ENCODE assay signal across 11 mouse cellular contexts in genomic region chr6:134994031-134994651, GRCm38 (mm10). TPM values are rescaled to one million over a fixed set of nuclear protein-coding genes. Genes with fewer than 3 reads are reported as not detected.
DNase-seq lines count a peak whose midpoint lies in the region; ATAC-seq and TF ChIP-seq lines count a peak whose summit lies in the region.
"Had no signal": no experiment of that assay in that cellular context is flagged by ENCODE, and none has a peak within 500 bp of the region (broad histone marks: within the 10 kb centered on the region; RNA-seq: fewer than 3 reads in every experiment).

No protein-coding gene starts in this region.

- DNase-seq in hindbrain, postnatal 0 days (ENCODE audit: low spot score), result no peak
- DNase-seq in hindbrain, embryonic 10.5 days (ENCODE audit: low spot score), result no peak
- DNase-seq in layer of hippocampus, adult 2 months (ENCODE audit: low spot score in 2 of 2), result peak; percentile 46 to 71
- peak; percentile 49 for DNase-seq in right cerebral cortex, postnatal 14 days
- no peak for DNase-seq in urinary bladder, postnatal 14 days (ENCODE audit: low spot score)
- no peak for DNase-seq in cerebellum, adult 9-10 months
- DNase-seq in lung, postnatal 36 days, result no peak
- DNase-seq: cerebellum, adult 9-11 months; lung, postnatal 4 days had no signal

- no peak overlapping the region for H3K27ac ChIP-seq in hindbrain, postnatal 0 days
- H3K27ac ChIP-seq in hindbrain, embryonic 10.5 days, result no peak overlapping the region
- peak overlapping the region; percentile 71 for H3K27ac ChIP-seq in cortical plate, adult 2 months (ENCODE audit: insufficient read depth, low read length)
- peak overlapping the region; percentile 74 for H3K27ac ChIP-seq in layer of hippocampus, adult 2 months
- H3K27ac ChIP-seq: neural tube, embryonic 15.5 days had no signal

- TF ChIP-seq CTCF in hindbrain, postnatal 0 days (IDR thresholded peaks at IDR 0.05; ENCODE audit: low read depth), result no peak
- no peak for TF ChIP-seq CTCF in cortical plate, adult 2 months (IDR thresholded peaks at IDR 0.05; ENCODE audit: extremely low read depth, insufficient read depth, low read length)
- TF ChIP-seq CTCF in layer of hippocampus, adult 2 months (conservative IDR thresholded peaks at IDR 0.05), result no peak

- no peaks in the 10 kb centered on the region for H3K27me3 ChIP-seq in hindbrain, postnatal 0 days (ENCODE audit: insufficient read depth, low read length)
- no peaks in the 10 kb centered on the region for H3K27me3 ChIP-seq in hindbrain, embryonic 10.5 days (ENCODE audit: insufficient read depth, poor library complexity, severe bottlenecking)
- H3K27me3 ChIP-seq: neural tube, embryonic 15.5 days had no signal

- ATAC-seq in hindbrain, postnatal 0 days, result 0 out of 2 replicates have a peak, but pooled peaks have one; percentile 53

- H3K36me3 ChIP-seq in hindbrain, postnatal 0 days (ENCODE audit: insufficient read depth, low read length), result no peaks in the 10 kb centered on the region
- no peaks in the 10 kb centered on the region for H3K36me3 ChIP-seq in hindbrain, embryonic 10.5 days
- H3K36me3 ChIP-seq: neural tube, embryonic 15.5 days had no signal

- H3K4me2 ChIP-seq in hindbrain, postnatal 0 days (ENCODE audit: low read depth, low read length), result no peak overlapping the region
- H3K4me2 ChIP-seq: neural tube, embryonic 15.5 days had no signal

- no peak for TF ChIP-seq POLR2A in cortical plate, adult 2 months (IDR thresholded peaks at IDR 0.05; ENCODE audit: extremely low read depth, insufficient read depth, low read length)

- WGBS in hindbrain, postnatal 0 days, result 65% methylated on average over 12 of the region's 12 CpGs
- WGBS in hindbrain, embryonic 10.5 days, result 75% methylated on average over 12 of the region's 12 CpGs

- no peak overlapping the region for H3K4me3 ChIP-seq in hindbrain, postnatal 0 days (ENCODE audit: low read length)
- H3K4me3 ChIP-seq in hindbrain, embryonic 10.5 days, result no peak overlapping the region
- no peak overlapping the region for H3K4me3 ChIP-seq in cortical plate, adult 2 months (ENCODE audit: insufficient read depth, low read length)
- no peak overlapping the region for H3K4me3 ChIP-seq in layer of hippocampus, adult 2 months
- H3K4me3 ChIP-seq: neural tube, embryonic 15.5 days had no signal

- H3K9me3 ChIP-seq in hindbrain, postnatal 0 days (ENCODE audit: low read length), result no peaks in the 10 kb centered on the region
- no peaks in the 10 kb centered on the region for H3K9me3 ChIP-seq in hindbrain, embryonic 10.5 days
- H3K9me3 ChIP-seq: neural tube, embryonic 15.5 days had no signal

- H3K9ac ChIP-seq in hindbrain, postnatal 0 days (replicated peaks; ENCODE audit: low read length), result no peak overlapping the region
- H3K9ac ChIP-seq: neural tube, embryonic 15.5 days had no signal

- no peaks in the 10 kb centered on the region for H3K4me1 ChIP-seq in hindbrain, postnatal 0 days (ENCODE audit: insufficient read depth, low read length)
- no peaks in the 10 kb centered on the region for H3K4me1 ChIP-seq in hindbrain, embryonic 10.5 days (replicated peaks)
- H3K4me1 ChIP-seq in cortical plate, adult 2 months (ENCODE audit: control insufficient read depth, insufficient read depth, low read length), result peaks cover 9% of the 10 kb centered on the region; the same call in 1 of the 2 replicates
- H3K4me1 ChIP-seq: neural tube, embryonic 15.5 days had no signal

RNA-seq across cellular contexts. Expression of gene Apold1, which starts 12.6 kb away (rescaled TPM):
- total RNA-seq in hindbrain, postnatal 0 days (2014; rRNA removed), result 6.3 and 7.0 TPM in 2 replicates
- polyA plus RNA-seq in hindbrain, postnatal 0 days (2015; fragmentation: Nextera tagmentation; extraction: Ambion mirVana), result 4.2 and 4.8 TPM in 2 replicates
- polyA plus RNA-seq in hindbrain, embryonic 10.5 days (2016; fragmentation: Nextera tagmentation; extraction: Ambion mirVana), result 2.7 and 2.9 TPM in 2 replicates
- polyA plus RNA-seq in cortical plate, adult 2 months (2012; rRNA removed), result 2.7 and 2.9 TPM in 2 replicates
- total RNA-seq in layer of hippocampus, adult 2 months (2021), result 1 to 10 TPM; 1.9 to 2.5 TPM

RNA-seq across cellular contexts. Expression of gene Ddx47, which starts 17.3 kb away (rescaled TPM):
- total RNA-seq in hindbrain, postnatal 0 days (2014; rRNA removed), result 21.7 and 40.5 TPM in 2 replicates
- 60.5 TPM in 2 replicates for polyA plus RNA-seq in hindbrain, postnatal 0 days (2015; fragmentation: Nextera tagmentation; extraction: Ambion mirVana)
- polyA plus RNA-seq in hindbrain, embryonic 10.5 days (2016; fragmentation: Nextera tagmentation; extraction: Ambion mirVana), result 96.1 and 106 TPM in 2 replicates
- 66.6 and 70.8 TPM in 2 replicates for polyA plus RNA-seq in cortical plate, adult 2 months (2012; rRNA removed)
- total RNA-seq in layer of hippocampus, adult 2 months (2021), result 10 to 100 TPM; 58.9 to 60.5 TPM

Comparison
In these comparisons a context has a peak if more than half of its experiments do, and no peak if none do; other contexts are left out.
1. DNase-seq: peak in layer of hippocampus, adult 2 months (2 of 2) and right cerebral cortex, postnatal 14 days (single experiment); none in hindbrain, postnatal 0 days (single experiment), hindbrain, embryonic 10.5 days (single experiment), urinary bladder, postnatal 14 days (single experiment), cerebellum, adult 9-10 months (single experiment) and lung, postnatal 36 days (single experiment).
2. H3K27ac ChIP-seq: peak in cortical plate, adult 2 months (single experiment) and layer of hippocampus, adult 2 months (single experiment); none in hindbrain, postnatal 0 days (single experiment) and hindbrain, embryonic 10.5 days (single experiment).